Mouse (Mus musculus) embryo, embryonic 11 days (tissue): ENCODE measurements around the gene Mrtfb.

Experiments
- DNase-seq: peaks from one replicate; pipeline ENCODE4 v3.0.0-alpha.2; 2015

Gene Mrtfb

DNA sequence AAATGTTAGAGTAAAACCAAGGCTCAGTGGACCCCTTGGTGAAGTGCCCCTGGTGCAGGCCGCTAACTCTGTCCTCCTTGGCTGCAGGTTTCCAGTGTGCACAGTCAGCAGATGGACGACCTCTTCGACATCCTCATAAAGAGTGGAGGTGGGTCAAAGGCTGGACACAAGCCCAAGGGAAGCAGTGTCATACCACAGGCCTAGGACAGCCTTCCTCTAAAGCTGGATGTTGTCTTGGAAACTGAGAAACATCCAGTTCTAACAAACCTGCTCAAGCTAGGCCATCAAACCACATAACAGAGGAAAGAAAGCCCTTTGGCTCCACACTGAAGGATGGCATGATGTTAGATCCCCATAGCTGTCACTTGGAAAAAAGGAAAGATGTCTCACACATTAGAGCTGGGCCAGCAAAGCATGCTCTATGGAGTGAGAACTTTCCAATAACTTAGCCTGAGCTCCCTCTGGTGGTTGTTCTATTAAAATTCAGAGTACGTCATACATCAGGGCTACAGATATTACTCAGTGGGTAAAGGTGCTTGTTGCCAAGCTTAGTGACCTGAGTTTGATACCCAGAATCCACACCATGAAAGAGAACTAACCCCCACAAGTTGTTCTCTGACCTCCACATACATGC, 153.4 kb downstream of the Mrtfb start:
- peak; percentile 75 for DNase-seq

- DNase-seq: no peak
Observed at GRCm38 (mm10) chr16:13410760-13411159, 154.5 kb downstream of the Mrtfb start.

- DNase-seq: no peak
Observed at GRCm38 (mm10) chr16:13411531-13411930, 155.2 kb downstream of the Mrtfb start.

- DNase-seq: no peak
Observed at GRCm38 (mm10) chr16:13414566-13414965, 158.3 kb downstream of the Mrtfb start.

GRCm38 (mm10) chr16:13414972-13415371, 158.7 kb downstream of the Mrtfb start:
- DNase-seq: no peak

DNA sequence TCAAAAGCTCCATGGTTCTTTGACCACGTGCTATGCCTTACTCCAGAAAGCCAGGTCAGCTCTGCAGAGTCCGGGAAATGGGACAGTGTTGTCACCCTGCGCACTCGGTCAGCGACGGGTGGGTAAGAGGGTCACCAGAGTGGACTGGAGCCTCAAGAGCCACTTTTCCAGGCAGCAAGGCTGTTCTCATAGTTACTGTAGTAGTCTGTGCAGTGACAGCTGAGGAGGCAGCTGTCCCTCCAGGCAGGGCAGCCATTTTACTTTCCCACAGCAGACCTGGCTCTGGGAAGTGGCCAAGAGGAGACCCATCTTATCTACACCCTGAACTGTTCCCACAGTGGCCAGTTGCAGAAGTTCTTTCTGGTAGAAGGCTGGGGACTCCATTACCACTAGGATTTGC, 159.2 kb downstream of the Mrtfb start:
- DNase-seq: no peak

- DNase-seq: no peak
Observed at GRCm38 (mm10) chr16:13416465-13416864, 160.2 kb downstream of the Mrtfb start.

DNA sequence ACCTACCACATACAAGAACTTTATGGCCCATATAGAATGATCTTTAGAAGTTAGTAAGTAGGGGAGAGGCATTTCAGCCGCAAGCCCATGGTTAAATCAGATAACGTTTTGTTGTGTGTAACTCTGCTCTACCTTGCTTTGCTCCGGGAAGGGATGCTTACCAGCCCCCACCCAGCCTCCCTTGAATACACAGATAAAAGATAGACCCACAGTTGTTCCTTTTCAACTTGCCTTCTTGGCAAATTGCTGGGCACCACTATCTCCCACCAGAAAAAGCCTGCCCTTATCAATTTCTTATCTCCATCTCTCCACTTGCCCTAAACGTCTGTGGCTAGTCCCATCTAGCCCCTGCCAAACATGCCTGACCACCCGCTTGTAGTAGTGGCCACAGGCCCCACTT, 161.6 kb downstream of the Mrtfb start:
- no peak for DNase-seq

DNA sequence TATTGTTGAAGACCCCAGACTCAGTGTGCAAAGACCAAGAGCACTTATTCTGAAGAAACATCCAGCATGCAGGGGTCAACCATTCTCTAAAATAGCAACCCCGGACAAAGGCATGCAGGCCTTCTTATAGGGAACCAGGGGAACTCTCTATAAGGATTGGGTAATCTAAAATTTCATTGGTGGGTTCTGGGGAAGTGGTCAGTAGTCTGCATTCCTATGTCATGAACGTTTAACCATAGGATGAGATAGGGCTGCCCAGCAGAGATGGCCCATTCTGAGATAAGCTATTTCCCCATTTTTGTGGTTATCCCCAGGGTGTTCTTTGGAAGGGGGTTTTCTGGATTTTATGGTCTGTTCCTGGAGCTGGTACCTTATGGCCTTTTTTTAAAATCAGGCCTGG, 163.5 kb downstream of the Mrtfb start:
- DNase-seq: no peak

DNA sequence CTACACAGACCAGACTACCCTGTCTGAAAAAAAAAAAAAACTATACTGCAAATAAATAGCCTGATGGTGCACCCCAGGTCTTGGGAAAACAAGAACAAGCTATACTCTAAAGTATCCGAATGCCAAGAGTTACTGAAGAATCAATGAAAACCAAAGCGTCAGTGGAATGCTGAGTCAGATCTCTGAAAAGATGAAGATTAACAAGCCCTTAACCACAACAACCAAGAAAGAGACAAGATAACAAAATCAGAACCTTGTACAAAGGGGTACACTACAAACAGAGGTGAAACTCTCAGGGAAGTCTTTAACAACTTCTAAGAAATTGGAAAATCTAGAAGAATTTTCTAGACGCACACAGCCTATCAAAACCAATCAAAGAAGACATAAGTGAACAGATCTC, 166.2 kb downstream of the Mrtfb start:
- no peak for DNase-seq

- no peak for DNase-seq
Observed at GRCm38 (mm10) chr16:13423587-13424355, 167.5 kb downstream of the Mrtfb start.

GRCm38 (mm10) chr16:13425804-13426203, 169.5 kb downstream of the Mrtfb start:
- no peak for DNase-seq

DNA sequence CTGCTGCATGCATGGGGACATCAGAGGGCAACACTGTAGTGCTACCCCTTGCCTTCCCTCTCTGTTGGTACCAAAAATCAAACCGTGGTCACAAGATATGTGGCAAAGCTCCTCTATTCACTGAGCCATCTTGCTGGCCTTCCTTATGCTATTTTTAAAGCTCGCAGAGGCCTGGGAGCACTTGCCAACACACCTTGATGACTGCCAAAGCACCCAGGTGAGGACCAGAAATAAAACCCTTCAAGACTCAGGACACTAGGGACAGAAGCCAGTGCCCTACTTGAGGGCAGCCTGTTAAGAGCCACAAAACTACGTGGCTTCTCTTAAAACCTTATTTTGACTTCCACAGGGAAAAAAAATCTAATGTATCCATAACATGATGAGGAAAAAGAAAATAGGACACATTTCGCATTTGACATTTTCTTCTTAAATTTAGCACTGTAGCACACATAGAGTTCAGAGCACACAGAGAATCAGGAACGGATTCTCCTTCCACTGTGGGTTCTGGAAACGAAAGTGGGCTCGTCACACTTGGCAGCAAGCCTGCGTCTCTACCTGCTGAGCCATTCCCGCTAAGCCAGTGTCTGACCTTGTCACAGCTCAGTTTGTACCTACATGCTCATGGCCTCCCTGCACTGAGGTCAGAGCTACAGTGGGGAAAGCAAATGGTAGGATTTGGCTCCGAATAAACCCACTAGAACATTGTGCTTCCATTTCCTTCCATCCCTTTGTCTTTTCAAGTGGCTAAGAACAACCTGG, 170.7 kb downstream of the Mrtfb start:
- DNase-seq: no peak

DNA sequence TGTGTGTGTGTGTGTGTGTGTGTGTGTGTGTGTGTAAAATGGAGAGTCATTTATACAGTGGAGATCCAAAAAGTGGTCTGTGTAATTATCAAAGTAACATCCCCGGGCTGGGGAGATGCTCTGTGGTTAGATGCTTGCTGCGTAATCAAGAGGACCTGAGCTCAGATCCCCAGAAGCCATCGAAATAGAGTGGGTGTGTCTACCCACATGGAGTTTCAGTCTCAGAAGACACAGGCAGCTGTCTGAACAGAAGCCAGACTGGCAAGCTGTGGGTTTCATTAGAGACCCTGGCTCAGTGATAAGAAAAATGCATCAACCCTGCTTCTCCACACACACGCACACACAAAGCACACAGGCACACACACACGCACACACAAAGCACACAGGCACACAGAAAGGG, 171.8 kb downstream of the Mrtfb start:
- DNase-seq: no peak

DNA sequence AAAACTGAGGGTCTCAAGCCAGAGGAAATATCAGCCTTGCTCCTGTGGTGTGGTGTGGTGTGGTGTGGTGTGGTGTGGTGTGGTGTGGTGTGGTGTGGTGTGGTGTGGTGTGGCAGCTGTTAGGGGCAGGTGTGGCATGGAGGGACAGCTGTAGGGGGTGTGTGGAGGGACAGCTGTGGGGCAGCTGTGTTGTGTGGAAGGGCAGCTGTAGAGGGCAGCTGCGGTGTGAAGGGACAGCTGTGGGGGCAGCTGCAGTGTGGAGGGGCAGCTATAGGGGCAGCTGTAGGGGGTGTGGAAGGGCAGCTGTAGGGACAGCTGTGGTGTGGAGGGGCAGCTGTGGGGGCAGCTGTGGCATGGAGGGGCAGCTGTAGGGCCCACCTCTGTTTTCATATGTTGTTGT, 172.5 kb downstream of the Mrtfb start:
- DNase-seq: no peak

DNA sequence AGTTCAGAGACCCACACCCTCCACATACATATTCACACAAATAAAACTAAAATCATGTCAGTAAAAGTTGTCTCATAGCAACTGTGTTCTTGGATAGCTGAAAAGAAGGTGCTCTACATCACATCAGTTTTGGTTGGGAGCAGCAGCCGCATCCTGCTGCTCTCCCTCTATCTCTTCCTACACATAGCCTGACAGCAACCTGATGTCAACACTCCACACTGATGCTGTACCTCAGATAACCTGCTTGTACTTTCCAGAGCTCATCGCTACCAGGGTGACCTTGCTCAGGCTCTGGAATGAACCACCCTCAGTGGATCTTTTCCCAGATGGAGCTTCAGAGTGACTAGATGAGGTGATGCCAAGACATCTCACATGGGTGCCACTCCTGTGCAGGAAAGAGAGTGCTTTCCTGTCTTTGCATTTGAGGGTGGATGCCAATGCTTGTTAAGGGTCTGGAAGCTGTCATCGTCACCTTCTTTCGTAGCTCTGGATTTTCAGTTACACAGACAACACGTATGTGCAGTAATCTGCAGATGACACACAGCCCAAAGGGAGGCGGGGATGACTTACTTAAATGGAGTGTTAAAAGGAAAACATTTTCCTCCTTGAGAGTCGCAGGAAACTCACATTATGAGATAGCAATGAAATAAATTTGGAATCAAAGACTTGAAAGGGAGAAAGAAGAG, 173.8 kb downstream of the Mrtfb start:
- DNase-seq: no peak

GRCm38 (mm10) chr16:13430940-13431339, 174.7 kb downstream of the Mrtfb start:
- DNase-seq: no peak

DNA sequence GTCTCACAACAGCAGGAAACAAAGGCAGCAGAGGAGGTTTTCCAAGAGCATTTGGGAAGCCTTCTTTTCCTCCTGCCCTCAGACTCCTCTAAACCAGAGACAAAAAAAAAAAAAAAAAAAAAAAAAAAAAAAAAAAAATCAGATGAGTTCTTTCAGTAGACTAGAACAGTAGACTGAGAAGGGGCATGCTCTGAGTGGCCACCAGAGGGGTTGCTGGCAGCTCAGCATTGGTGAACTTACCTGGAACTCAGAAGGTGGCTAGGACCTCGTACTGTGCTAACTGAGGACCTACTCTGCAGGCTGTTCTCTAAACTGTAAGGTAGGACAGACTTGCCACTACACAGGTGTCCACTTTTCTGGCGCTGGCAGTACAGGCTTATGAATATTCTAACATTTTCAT, 179.3 kb downstream of the Mrtfb start:
- DNase-seq: no peak

DNA sequence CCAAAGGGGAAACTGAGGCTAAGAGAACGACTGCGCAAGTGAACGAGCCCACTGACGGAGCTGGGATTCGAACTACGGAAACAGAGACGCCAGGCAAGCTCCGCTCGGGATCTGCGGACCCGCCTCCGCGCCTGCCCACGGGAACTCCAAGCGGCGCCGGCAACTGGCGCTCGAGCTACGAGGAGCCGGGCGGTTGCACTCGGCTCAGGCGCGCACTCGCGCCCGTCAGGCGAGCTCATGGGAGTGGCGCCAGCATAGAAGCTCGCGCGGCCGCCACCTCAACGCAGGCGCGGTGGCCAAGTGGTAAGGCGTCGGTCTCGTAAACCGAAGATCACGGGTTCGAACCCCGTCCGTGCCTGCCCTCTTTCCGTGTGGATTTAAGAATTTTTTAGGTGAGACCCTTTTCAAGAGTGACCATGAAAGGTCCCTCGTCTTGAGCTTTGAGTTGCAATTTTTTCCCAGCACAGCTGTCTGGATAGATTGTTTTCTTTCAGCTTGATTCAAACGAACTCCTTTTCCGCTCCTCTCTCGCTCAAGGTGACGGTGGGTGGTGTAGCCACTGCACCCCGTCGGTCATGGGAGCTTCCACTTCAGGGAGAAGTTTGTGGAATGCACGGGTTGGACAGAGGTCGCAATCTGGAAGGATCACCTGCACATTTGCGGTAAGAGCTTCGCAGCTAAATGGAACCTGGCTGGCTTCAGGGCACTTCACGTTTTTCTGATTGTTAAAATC, 180.9 kb downstream of the Mrtfb start:
- peak; percentile 98 for DNase-seq

DNA sequence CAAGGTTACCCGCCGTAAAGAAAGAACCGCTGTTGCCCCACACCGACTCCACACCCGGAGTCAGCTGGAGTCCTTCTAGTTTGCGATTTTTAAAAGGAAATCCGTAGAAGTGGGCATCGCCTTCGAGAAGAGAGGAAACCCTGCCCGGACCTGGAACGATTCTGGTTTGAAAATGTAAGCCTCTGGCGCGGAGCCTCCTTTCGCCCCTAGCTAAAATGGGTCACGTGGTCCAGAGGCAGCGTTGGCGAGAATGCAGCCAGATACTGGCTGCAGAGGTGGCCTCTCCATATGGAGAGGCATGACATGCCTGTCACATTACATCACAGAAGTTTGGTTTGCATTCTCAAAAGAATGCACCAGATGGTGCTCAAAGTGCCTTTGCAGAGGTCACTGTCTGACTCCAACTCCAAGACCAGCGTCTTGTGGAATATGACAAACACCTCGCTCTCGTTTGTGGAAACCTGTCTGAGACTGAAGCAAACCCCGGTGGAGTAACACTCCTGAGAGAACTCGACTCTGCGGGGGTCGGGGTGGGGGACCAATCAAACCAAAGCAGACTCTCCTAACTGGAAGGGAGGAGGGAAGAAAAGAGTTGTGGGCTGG, 181.6 kb downstream of the Mrtfb start:
- peak; percentile 82 for DNase-seq

DNA sequence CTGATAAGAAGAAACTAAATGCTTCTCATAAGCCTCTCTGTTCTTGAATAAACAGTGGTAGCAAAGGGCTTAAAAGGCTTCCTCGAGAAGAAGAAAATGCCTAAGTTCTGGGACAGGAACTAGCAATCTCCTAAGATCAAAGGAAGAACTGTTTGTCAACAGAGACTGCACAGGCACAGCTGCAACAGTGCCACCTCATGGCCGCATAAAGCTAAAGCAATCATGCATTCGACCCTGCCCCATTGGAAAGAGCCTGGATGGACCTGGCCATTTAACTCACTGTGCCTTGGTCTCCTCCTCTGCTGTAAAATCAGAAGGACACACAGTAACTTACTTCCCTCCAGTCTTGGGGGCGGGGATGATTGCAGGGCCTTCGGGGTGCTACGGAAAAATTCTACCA, 184.2 kb downstream of the Mrtfb start:
- DNase-seq: peak; percentile 58

DNA sequence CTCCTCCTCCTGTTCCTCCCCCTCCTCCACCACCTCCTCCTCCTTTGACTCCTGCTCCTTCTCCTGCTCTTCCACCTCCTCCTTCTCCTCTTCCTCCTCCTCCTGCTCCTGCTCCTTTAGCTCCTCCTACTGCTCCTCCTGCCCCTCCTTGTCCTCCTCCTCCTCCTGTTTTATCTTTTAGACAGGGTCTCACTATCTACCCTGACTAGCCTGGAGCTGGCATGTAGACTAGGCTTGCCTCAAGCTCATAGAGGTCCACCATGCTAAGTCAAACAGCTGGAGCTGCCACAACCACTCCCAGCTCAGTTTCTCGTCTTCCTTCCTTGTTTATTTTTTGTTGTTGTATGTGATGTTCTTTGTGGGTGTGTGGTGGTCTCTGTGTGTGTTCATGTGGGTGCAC, 187.5 kb downstream of the Mrtfb start:
- no peak for DNase-seq
